Mouse (Mus musculus): Measurements from ENCODE around the gene Nxf1. TPM values are rescaled to one million over a fixed set of nuclear protein-coding genes. Genes with fewer than 3 reads are reported as not detected.

Gene Nxf1
- polyA plus RNA-seq, 2 experiments, result 168 to 263 TPM

DNA sequence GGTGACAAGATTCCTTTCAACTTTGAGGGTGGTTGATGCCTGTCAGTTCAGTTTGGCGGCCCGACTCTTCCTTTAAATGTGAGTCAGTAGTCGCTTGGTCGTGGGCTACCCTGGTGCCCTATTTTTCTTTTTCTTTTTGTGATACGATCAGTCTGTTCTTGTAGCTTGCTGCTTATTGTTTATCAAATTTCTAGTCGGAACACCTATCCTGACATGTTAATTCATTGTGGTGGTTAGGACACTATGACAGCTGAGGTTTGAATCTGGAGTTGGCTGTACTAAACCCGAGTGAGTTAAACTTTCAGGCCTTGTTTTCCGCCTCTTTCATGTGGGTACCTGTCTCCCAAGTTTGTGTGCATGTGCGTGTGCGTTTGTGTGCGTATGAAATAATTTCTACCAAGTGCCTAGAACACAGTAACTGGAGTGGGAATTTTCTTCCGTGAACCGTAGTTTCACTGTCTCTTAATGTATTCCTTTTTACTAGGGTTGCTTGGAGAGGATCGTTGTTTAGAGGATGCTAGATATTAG is 662 bp downstream of the Nxf1 start:
- Histone ChIP-seq H3K27me3 (ENCODE audit: control insufficient read depth, insufficient read depth, low read length) (no peaks in the 10 kb centered on the region), H3K27ac (replicated peaks; ENCODE audit: low read depth, low read length) (peak overlapping the region; percentile 70), H3K9ac (ENCODE audit: low read depth, low read length, severe bottlenecking) (peak overlapping the region; percentile 95), H3K4me1 (ENCODE audit: control insufficient read depth, insufficient read depth, low read length) (peaks cover 6% of the 10 kb centered on the region; the same call in 1 of the 2 replicates), H3K4me2 (replicated peaks; ENCODE audit: low read depth, low read length, severe bottlenecking) (peak overlapping the region; percentile 57), H3K36me3 (ENCODE audit: control insufficient read depth, insufficient read depth, low read length) (peaks cover 36% of the 10 kb centered on the region), H3K4me3 (replicated peaks; ENCODE audit: low read length) (peak overlapping the region; percentile 98), H3K9me3 (ENCODE audit: control insufficient read depth, low read length) (no peaks in the 10 kb centered on the region)
- TF ChIP-seq POLR2A (IDR thresholded peaks at IDR 0.05; ENCODE audit: borderline replicate concordance, extremely low read depth, insufficient read depth, insufficient read length), result no peak
- no peak for DNase-seq (ENCODE audit: low spot score)
- 4% methylated on average over 14 of the region's 14 CpGs for WGBS
- ATAC-seq (ENCODE audit: low FRiP score, low read depth), result no peak

DNA sequence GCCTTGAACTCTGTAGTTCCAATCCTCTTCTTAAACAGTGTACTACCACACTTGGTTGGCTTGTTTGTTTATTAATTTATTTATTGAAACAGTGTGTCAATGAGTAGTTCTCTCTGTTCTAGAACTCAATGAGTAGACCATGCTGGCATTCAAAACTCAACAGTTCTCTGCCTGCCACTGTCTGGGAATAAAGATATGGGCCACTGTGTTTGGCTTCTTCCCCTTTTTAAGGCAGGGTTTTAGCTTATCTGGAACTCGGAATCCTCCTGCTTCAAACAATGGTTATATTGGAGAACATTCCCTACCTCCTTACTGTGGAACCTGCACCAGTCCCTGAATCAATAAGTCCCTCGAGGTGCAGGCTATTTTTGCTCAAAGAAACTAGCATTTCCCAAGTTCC is 2.0 kb downstream of the Nxf1 start:
- no peak for TF ChIP-seq POLR2A (IDR thresholded peaks at IDR 0.05; ENCODE audit: borderline replicate concordance, extremely low read depth, insufficient read depth, insufficient read length)
- 0 out of 2 replicates have a peak overlapping the region, but pooled peaks have one; percentile 2 for H3K4me3 ChIP-seq (replicated peaks; ENCODE audit: low read length)
- H3K9me3 ChIP-seq (ENCODE audit: control insufficient read depth, low read length), result no peaks in the 10 kb centered on the region
- H3K4me2 ChIP-seq (replicated peaks; ENCODE audit: low read depth, low read length, severe bottlenecking), result no peak overlapping the region
- H3K36me3 ChIP-seq (ENCODE audit: control insufficient read depth, insufficient read depth, low read length), result peaks cover 40% of the 10 kb centered on the region
- DNase-seq (ENCODE audit: low spot score) (no peak), ATAC-seq (ENCODE audit: low FRiP score, low read depth) (no peak)
- 92% methylated on average over 2 of the region's 2 CpGs for WGBS
- H3K27ac ChIP-seq (replicated peaks; ENCODE audit: low read depth, low read length), result no peak overlapping the region
- H3K9ac ChIP-seq (ENCODE audit: low read depth, low read length, severe bottlenecking), result no peak overlapping the region
- no peaks in the 10 kb centered on the region for H3K27me3 ChIP-seq (ENCODE audit: control insufficient read depth, insufficient read depth, low read length)
- peaks cover 6% of the 10 kb centered on the region; the same call in 1 of the 2 replicates for H3K4me1 ChIP-seq (ENCODE audit: control insufficient read depth, insufficient read depth, low read length)

DNA sequence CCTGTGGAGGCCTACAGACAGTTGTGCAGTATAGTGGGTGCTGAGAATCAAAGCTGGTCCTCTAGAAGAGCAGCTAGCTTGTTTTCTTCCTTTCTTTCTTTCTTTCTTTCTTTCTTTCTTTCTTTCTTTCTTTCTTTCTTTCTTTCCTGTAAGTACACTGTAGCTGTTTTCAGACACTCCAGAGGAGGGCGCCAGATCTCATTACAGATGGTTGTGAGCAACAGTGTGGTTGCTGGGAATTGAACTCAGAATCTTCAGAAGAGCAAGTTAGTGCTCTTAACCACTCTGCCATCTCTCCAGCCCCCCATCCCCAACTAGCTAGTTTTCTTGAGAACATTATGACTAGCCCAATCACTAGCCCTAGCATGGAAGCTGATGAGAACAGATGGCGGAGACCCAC is 3.9 kb downstream of the Nxf1 start:
- Histone ChIP-seq H3K36me3 (ENCODE audit: control insufficient read depth, insufficient read depth, low read length) (peaks cover 41% of the 10 kb centered on the region), H3K27me3 (ENCODE audit: control insufficient read depth, insufficient read depth, low read length) (no peaks in the 10 kb centered on the region), H3K9me3 (ENCODE audit: control insufficient read depth, low read length) (0 out of 2 replicates have a peak, but pooled peaks cover 6% of the 10 kb centered on the region), H3K9ac (ENCODE audit: low read depth, low read length, severe bottlenecking) (no peak overlapping the region), H3K4me3 (replicated peaks; ENCODE audit: low read length) (no peak overlapping the region), H3K27ac (replicated peaks; ENCODE audit: low read depth, low read length) (no peak overlapping the region), H3K4me2 (replicated peaks; ENCODE audit: low read depth, low read length, severe bottlenecking) (no peak overlapping the region), H3K4me1 (ENCODE audit: control insufficient read depth, insufficient read depth, low read length) (peaks cover 6% of the 10 kb centered on the region; the same call in 1 of the 2 replicates)
- DNase-seq (ENCODE audit: low spot score), result no peak
- no peak for TF ChIP-seq POLR2A (IDR thresholded peaks at IDR 0.05; ENCODE audit: borderline replicate concordance, extremely low read depth, insufficient read depth, insufficient read length)
- 94% methylated on average over 2 of the region's 2 CpGs for WGBS
- no peak for ATAC-seq (ENCODE audit: low FRiP score, low read depth)

DNA sequence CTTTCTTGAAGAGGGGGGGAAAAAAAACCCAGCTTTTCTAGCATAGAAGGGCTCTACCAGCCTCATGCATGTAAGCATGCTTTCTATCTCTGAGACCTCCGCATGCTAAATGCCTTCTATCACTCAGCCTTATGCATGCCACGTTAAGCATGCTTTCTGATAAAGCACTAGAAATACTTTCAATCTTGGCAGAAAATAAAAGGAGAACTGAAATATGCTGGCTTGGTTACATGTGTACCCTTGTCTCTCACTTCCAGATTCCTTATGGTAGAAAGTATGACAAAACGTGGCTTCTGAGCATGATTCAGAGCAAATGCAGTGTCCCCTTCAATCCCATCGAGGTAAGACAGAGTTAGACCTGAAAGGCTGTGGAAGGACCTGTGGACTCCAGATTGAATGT is 6.4 kb downstream of the Nxf1 start:
- no peak overlapping the region for H3K9ac ChIP-seq (ENCODE audit: low read depth, low read length, severe bottlenecking)
- no peaks in the 10 kb centered on the region for H3K27me3 ChIP-seq (ENCODE audit: control insufficient read depth, insufficient read depth, low read length)
- no peak overlapping the region for H3K4me3 ChIP-seq (replicated peaks; ENCODE audit: low read length)
- DNase-seq (ENCODE audit: low spot score) (no peak), ATAC-seq (ENCODE audit: low FRiP score, low read depth) (no peak)
- H3K36me3 ChIP-seq (ENCODE audit: control insufficient read depth, insufficient read depth, low read length), result peaks cover 63% of the 10 kb centered on the region
- 97% methylated on average over 4 of the region's 4 CpGs for WGBS
- H3K9me3 ChIP-seq (ENCODE audit: control insufficient read depth, low read length), result 0 out of 2 replicates have a peak, but pooled peaks cover 6% of the 10 kb centered on the region
- TF ChIP-seq POLR2A (IDR thresholded peaks at IDR 0.05; ENCODE audit: borderline replicate concordance, extremely low read depth, insufficient read depth, insufficient read length), result no peak
- no peak overlapping the region for H3K4me2 ChIP-seq (replicated peaks; ENCODE audit: low read depth, low read length, severe bottlenecking)
- peaks cover 2% of the 10 kb centered on the region; the same call in 1 of the 2 replicates for H3K4me1 ChIP-seq (ENCODE audit: control insufficient read depth, insufficient read depth, low read length)
- H3K27ac ChIP-seq (replicated peaks; ENCODE audit: low read depth, low read length), result no peak overlapping the region

DNA sequence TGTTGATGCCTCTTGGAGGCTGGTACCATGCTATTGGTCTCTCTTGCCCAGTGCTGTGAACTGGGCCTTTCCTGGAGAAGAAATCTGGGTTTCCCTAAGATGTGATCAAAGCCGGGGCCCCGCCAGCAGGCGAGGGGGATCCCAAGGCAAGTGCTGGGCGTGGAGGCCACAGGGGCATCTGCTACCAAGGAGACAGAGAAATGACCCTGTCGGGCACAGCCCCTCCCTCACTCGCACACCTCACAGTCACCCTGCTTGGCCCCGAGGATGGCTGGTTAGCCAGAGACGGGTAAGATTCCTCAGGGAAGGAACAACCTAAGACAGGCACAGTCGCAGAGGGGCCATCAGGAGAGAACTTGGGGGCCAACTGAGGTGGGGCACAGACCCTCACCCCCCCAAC is 8.7 kb downstream of the Nxf1 start:
- Histone ChIP-seq H3K9ac (ENCODE audit: low read depth, low read length, severe bottlenecking) (no peak overlapping the region), H3K27ac (replicated peaks; ENCODE audit: low read depth, low read length) (no peak overlapping the region), H3K9me3 (ENCODE audit: control insufficient read depth, low read length) (0 out of 2 replicates have a peak, but pooled peaks cover 6% of the 10 kb centered on the region), H3K36me3 (ENCODE audit: control insufficient read depth, insufficient read depth, low read length) (peaks cover 85% of the 10 kb centered on the region), H3K4me1 (ENCODE audit: control insufficient read depth, insufficient read depth, low read length) (0 out of 2 replicates have a peak, but pooled peaks cover 3% of the 10 kb centered on the region), H3K4me3 (replicated peaks; ENCODE audit: low read length) (no peak overlapping the region), H3K4me2 (replicated peaks; ENCODE audit: low read depth, low read length, severe bottlenecking) (no peak overlapping the region), H3K27me3 (ENCODE audit: control insufficient read depth, insufficient read depth, low read length) (no peaks in the 10 kb centered on the region)
- TF ChIP-seq POLR2A (IDR thresholded peaks at IDR 0.05; ENCODE audit: borderline replicate concordance, extremely low read depth, insufficient read depth, insufficient read length), result no peak
- DNase-seq (ENCODE audit: low spot score) (no peak), ATAC-seq (ENCODE audit: low FRiP score, low read depth) (no peak)
- WGBS, result 97% methylated on average over 9 of the region's 9 CpGs
